Comparison of ENCODE assay signal across 26 mouse cellular contexts in genomic region chr2:118122291-118122690, GRCm38 (mm10). TPM values are rescaled to one million over a fixed set of nuclear protein-coding genes. Genes with fewer than 3 reads are reported as not detected.
A peak's percentile ranks its signal among the peaks of the same experiment; 100 is the strongest.
DNase-seq lines count a peak whose midpoint lies in the region; TF ChIP-seq lines count a peak whose summit lies in the region.
"Had no signal": no experiment of that assay in that cellular context is flagged by ENCODE, and none has a peak within 500 bp of the region (broad histone marks: within the 10 kb centered on the region; RNA-seq: fewer than 3 reads in every experiment).

No protein-coding gene starts in this region.

- H3K36me3 ChIP-seq in heart, embryonic 10.5 days, result peaks cover 65% of the 10 kb centered on the region

- H3K9me3 ChIP-seq in heart, embryonic 10.5 days, result no peaks in the 10 kb centered on the region
- H3K9me3 ChIP-seq: embryonic facial prominence, embryonic 13.5 days; forebrain, embryonic 13.5 days; hindbrain, embryonic 10.5 days; hindbrain, embryonic 13.5 days; intestine, embryonic 15.5 days had no signal

- DNase-seq in heart, embryonic 10.5 days (ENCODE audit: low spot score), result peak; percentile 53
- DNase-seq in heart, adult 9 months (ENCODE audit: low spot score in 2 of 2), result no peak
- peak; percentile 26 for DNase-seq in testis, postnatal 10 days (ENCODE audit: low spot score)
- DNase-seq in testis, postnatal 14 days (ENCODE audit: low spot score), result no peak
- DNase-seq in adrenal gland, postnatal 4 days (ENCODE audit: low spot score in 2 of 2), result no peak
- DNase-seq: adrenal gland, postnatal 10 days; adrenal gland, postnatal 36 days; cerebellum, adult 11 months; cerebellum, adult 2 months; cerebellum, adult 9-11 months; cerebellum, postnatal 36 days; embryo, embryonic 11 days; gastrocnemius, adult 2 months; gastrocnemius, postnatal 14 days; heart, adult 18-20 months; heart, postnatal 36 days; kidney, adult 11 months had no signal

- peak; percentile 80 for TF ChIP-seq POLR2A in embryonic fibroblast, embryonic 13.5 days (IDR thresholded peaks at IDR 0.05; ENCODE audit: low read depth, low read length)

- WGBS in heart, embryonic 10.5 days, result 86% methylated on average over 6 of the region's 6 CpGs

- no peak overlapping the region for H3K4me3 ChIP-seq in heart, embryonic 10.5 days
- no peak overlapping the region for H3K4me3 ChIP-seq in embryonic fibroblast, embryonic 13.5 days (ENCODE audit: insufficient read depth, low read length)
- H3K4me3 ChIP-seq: embryonic facial prominence, embryonic 10.5 days; embryonic facial prominence, embryonic 13.5 days; forebrain, embryonic 10.5 days; forebrain, embryonic 13.5 days; gastrocnemius, adult 2 months; hindbrain, embryonic 10.5 days; hindbrain, embryonic 13.5 days; intestine, embryonic 15.5 days had no signal

- no peaks in the 10 kb centered on the region for H3K27me3 ChIP-seq in heart, embryonic 10.5 days (ENCODE audit: insufficient read depth, poor library complexity, severe bottlenecking)
- H3K27me3 ChIP-seq: embryonic facial prominence, embryonic 13.5 days; forebrain, embryonic 13.5 days; hindbrain, embryonic 13.5 days; intestine, embryonic 15.5 days; Patski had no signal

- H3K4me1 ChIP-seq in heart, embryonic 10.5 days, result no peaks in the 10 kb centered on the region
- no peaks in the 10 kb centered on the region for H3K4me1 ChIP-seq in embryonic fibroblast, embryonic 13.5 days (ENCODE audit: control insufficient read depth, insufficient read depth, low read length)
- H3K4me1 ChIP-seq: intestine, embryonic 15.5 days had no signal

- H3K27ac ChIP-seq in heart, embryonic 10.5 days, result no peak overlapping the region
- no peak overlapping the region for H3K27ac ChIP-seq in embryonic fibroblast, embryonic 13.5 days (ENCODE audit: insufficient read depth, low read length)
- H3K27ac ChIP-seq: embryonic facial prominence, embryonic 10.5 days; embryonic facial prominence, embryonic 13.5 days; forebrain, embryonic 10.5 days; forebrain, embryonic 13.5 days; gastrocnemius, adult 2 months; hindbrain, embryonic 10.5 days; hindbrain, embryonic 13.5 days; intestine, embryonic 15.5 days had no signal

- no peak for TF ChIP-seq CTCF in embryonic fibroblast, embryonic 13.5 days (IDR thresholded peaks at IDR 0.05; ENCODE audit: borderline replicate concordance, insufficient read depth, low read length)

RNA-seq across cellular contexts. Expression of gene Thbs1, which starts 10.6 kb away (rescaled TPM):
- 37.8 and 47.0 TPM in 2 replicates for polyA plus RNA-seq in heart, embryonic 10.5 days (2016; fragmentation: Nextera tagmentation; extraction: Ambion mirVana)
- 2,892 and 6,250 TPM in 2 replicates for polyA plus RNA-seq in embryonic fibroblast, embryonic 13.5 days (2011; ENCODE audit: insufficient read length, low read depth, missing spikeins)
- 10 to 100 TPM; 27.0 to 31.6 TPM for total RNA-seq in adrenal gland, postnatal 4 days (2021)

Comparison
In these comparisons a context has a peak if more than half of its experiments do, and no peak if none do; other contexts are left out.
1. DNase-seq: peak in heart, embryonic 10.5 days (single experiment) and testis, postnatal 10 days (single experiment); none in heart, adult 9 months (0 of 2), testis, postnatal 14 days (single experiment) and adrenal gland, postnatal 4 days (0 of 2).
2. RNA of gene Thbs1, which starts 10.6 kb away (polyA plus RNA-seq): 2,892 to 6,250 TPM in embryonic fibroblast, embryonic 13.5 days; 37.8 to 47.0 TPM in heart, embryonic 10.5 days; every median in the first group is over 10 times any median in the second.